Mouse (Mus musculus) common myeloid progenitor, adult 5-6 weeks (primary cell): ENCODE measurements around the gene Mbd5. TPM values are rescaled to one million over a fixed set of nuclear protein-coding genes. Genes with fewer than 3 reads are reported as not detected.
"Not testable (repeated sequence)": the region's sequence is repeated elsewhere in the genome, so short reads cannot be mapped to it uniquely, and the experiment has no call there.

Experiments used
- ATAC-seq: replicated peaks from 2 replicates; pipeline ENCODE4 v1.8.0; 2016; ENCODE audit warnings: low read depth, mild to moderate bottlenecking, moderate TSS enrichment, inconsistent platforms; ENCODE audit not compliant: poor library complexity, severe bottlenecking
- total RNA-seq: library from RNA; stranded (forward); fragments of 200-1000, 187-1606 nt; gene quantifications from 2 replicates; pipeline ENCODE4 v1.2.3, GENCODE M21; 2017

Mbd5 gene
- total RNA-seq, 1 experiment from 2014 or later: 28.1 TPM

DNA sequence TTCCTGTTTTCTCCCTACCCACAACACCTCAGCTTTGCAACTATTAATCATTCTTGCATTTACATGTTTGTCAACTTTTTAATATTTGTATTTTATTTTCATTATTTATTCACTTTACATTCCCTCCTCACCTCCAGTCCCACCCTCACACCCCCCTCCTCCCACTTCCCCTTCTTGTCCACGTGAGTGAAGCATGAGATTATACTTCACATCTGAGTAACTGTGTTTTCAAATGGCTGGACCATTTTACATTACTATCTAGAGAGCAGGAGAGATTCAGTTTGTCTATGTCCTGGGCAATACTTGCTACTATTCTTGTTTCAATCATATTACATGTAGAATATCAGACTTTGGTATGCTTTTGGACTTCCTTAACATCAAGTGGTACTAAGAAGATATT lies 204.3 kb downstream of the Mbd5 start:
- no peak for ATAC-seq

DNA sequence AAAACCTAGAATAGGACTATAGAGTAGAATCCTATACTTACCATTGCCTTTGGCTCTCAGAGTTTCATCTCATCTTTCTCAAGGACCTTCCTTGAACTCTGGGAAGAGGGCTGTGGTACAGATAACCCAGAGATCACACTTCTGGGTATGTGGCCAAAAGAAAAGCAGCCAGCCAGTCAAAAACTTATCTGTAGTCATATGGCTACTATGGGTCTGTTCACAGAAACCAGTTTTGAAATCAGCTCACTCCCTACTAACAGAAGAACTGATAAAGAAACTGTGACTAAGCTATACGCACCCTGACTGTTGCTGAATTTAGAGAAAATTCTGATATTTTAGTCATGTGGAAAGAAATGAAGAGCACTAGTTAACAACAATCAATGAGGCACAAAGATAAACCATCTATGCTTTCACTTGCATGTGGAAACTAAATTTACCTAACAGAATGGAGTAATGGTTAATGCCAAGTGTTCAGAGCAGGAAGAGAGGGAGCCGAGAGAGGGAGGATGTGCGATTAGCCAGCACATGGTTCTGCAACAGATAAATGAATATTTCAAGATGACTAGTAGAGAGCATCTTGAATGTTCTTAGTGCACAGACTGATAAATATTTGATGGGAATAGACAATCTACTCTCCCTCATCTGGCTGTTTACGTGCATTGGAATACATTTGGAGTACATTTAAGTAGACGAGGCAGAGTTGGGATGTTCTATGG lies 211.1 kb downstream of the Mbd5 start:
- peak; percentile 58 for ATAC-seq

DNA sequence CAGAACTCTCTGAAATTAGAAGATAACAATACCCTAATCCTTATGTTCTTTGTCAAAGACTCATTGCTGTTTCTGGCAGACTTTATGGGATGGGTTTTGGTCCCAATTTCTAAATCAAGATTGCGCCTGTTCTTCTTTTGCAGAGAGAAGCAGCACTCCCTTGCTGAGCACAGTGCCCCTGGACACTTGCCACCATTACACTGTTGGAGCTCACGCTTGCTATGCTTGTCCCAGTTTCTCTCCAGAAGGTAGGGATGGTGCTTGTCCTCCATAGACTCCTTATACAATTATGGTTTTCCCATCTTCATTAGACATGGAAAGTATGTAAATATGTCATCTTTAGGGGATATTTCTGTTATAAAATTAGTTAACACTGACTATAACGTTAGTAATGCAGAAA lies 220.5 kb downstream of the Mbd5 start:
- no peak for ATAC-seq

DNA sequence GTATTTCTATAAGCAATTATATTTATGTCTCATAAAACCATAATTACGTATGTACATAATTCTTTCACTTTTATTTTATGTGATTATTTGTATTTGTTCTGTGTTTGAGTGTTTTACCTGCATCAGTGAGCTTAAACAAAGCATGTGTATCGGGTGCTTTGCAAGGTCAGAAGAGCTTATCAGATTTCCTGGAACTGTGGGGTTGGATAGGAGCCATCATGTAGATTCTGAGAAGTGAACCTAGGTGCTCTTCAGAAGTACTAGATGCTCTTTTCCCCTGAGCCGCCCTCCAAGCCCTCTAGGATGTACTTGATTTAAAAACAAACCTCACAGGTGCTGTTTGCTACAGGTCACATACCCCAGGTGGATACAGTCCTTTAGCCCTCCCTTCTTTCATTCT lies 227.7 kb downstream of the Mbd5 start:
- no peak for ATAC-seq

DNA sequence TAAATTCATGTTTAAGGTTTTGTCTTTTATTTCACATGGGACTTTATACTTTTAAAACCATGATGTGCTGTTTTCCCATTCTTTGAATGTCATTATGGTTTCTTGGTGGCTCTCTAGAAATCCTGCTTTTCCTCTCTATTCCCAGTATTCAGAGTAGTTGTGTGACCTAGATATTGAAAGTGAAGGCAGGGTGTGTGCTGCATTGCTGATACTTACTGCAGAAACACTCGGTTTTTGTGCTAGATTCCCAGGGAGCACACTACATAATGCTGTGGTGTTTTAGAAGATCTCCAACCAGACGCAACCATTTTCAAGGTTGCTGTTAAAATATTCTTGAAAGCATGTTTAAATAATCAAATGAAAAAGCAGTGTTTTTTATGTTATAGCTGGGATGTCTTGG lies 241.7 kb downstream of the Mbd5 start:
- ATAC-seq: no peak

DNA sequence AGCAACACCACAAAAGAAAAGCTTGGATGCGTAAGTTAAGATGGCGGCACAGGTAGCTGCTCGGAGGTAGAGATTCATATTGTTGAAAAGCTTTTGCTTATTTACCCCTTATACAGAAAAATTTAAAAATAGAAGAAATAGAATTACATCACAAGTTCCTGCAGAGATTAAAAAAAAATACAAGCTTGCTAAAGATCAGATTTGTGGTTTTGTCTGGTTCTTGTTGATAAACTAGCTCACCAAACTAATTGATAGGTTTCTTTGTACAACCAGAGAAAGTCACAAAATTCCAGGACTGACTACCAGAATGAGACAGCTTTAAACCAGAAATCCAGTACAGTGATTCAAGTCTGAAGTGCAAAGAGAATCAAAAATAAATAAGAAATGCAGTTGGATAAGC lies 242.4 kb downstream of the Mbd5 start:
- no peak for ATAC-seq

DNA sequence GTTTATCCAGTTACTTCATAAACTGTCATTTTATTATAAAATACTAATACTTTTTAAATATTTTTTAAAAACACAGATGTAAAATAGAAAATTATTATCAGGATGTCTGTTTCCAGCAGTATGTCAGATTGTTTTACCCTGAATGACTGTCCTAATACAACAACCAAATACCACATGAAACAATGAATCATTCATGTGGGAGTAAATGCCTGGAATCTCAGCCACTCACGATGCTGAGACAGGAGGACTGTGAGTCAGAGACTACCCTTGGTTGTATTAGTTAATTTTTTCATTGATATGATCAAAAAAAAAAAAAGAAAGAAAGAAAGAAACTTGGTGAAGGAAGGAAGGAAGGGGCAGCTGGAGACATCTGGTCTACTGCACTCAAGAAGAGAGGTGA lies 254.8 kb downstream of the Mbd5 start:
- ATAC-seq: no peak

DNA sequence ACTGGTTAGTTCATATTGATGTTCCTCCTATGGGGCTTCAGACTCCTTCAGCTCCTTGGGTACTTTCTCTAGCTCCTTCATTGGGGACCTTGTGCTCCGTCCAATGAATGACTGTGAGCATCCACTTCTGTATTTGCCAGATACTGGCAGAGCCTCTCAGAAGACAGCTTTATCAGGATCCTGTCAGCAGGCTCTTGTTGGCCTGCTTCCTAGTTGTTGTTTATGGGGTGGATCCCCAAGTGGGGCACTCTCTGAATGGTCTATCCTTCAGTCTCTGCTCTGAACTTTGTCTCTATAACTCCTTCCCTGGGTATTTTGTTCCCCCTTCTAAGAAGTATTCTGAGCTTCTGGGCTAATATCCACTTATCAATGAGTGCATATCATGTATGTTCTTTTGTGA lies 256.4 kb downstream of the Mbd5 start:
- ATAC-seq: not testable (repeated sequence)

DNA sequence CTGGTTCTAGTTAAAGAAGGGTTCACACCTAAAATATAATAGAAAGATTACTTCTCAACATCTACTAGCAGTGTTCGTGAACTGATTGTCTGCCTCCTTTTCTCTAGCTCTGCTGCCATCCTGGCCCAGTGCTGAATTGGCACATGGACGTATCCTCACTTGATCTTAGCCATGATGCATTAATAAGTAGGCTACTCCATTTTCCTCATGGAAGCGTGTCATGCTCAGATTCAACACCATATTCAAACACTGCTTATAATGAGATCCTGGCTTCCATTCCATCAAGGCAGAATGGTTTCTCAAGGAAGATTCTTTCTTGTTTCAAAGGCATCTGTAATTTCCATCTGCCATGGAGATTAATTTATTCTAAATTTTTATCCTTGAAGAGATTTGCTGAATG lies 260.0 kb downstream of the Mbd5 start:
- ATAC-seq: no peak

DNA sequence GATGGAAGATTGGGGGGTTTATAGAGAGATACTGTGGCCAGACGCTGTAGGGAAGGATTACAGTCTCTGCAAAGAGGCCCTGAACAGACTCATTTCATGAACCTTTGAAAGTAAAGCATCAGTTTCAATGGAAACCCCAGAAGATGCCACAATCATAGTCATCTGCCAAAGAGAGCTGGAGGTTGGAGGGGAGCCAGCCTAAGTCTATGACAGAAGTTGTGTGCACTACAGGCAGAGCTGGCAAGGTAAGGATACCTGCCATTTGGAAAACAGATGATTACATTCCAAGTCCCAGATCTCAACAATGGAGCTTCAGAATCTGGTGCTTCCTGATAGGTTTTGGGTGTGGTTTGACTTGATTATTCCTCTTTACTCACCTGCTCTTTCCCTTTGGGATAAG lies 261.1 kb downstream of the Mbd5 start:
- no peak for ATAC-seq

DNA sequence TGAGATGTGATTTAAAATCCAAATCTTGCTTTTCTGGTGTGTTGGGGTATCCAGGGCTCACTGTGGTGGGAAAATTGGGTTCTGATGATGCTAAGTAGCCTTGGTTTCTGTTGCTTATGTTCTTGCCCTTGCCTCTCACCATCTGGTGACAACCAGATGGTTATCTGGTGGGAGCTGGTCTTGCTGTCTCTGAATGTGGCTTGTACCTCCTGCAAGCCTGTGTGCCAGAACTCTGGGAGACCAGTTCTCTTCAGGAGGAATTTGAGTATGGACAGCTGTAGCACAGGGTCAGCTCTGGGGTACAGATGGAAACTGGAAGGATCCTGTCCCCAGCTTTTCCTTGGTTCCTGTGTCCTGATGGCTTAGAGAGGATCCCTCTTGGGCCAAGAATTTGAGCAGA lies 280.4 kb downstream of the Mbd5 start:
- ATAC-seq: no peak

DNA sequence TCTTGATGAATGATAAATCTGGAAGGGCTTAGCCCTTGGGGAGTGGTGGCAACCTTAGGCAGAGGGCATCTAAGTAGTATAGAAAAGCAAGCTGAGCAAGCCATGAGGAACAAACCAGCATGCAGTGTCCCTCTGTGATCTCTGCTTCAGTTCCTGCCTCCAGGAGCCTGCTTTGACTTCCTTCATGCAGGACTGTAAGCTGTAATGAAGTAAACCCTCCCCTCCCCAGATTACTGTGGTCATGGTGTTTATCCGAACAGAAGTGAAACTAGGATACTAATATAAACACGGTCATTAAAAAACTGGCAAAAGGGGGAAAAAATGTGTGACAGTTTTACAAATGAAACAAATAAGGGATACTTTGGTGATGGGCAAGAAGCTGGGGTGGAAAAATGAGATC lies 284.8 kb downstream of the Mbd5 start:
- ATAC-seq: peak; percentile 42; the same call in 1 of the 2 replicates

DNA sequence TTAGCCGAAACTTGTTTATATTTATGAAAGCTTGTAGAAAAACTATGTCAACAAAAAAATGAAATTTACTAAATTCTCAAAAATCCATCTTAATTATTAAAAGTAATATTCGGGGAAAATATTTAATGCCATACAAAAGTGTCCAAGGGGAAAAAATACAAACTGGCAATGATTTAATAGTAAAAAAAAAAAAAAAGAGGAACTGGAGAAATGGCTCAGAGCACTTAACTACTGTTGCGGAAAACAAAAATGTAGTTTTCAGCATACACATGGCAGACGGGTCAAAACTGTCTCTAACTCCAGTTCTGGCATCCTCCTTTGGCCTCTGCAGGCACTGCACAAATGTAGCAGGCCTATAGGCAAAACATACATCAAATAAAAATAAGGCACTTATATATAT lies 292.4 kb downstream of the Mbd5 start:
- ATAC-seq: no peak

DNA sequence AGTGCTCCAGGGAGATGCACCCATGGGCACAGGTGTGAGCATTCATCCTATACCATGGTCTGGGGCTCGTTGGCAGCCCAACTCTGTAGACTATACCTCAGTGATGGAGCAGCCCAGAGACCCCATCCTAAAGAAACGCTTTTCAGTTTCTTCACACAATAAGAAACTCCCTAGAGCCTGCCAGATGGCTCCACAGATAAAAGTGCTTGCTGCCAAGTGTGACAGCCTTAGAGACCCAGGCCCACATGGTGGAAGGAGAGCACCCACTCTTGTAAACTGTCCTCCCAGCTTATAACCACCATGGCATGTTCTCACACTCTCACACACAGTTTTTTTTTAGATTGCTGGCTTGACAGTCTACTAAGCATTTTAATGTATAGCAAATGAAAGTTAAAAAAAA lies 314.8 kb downstream of the Mbd5 start:
- no peak for ATAC-seq

DNA sequence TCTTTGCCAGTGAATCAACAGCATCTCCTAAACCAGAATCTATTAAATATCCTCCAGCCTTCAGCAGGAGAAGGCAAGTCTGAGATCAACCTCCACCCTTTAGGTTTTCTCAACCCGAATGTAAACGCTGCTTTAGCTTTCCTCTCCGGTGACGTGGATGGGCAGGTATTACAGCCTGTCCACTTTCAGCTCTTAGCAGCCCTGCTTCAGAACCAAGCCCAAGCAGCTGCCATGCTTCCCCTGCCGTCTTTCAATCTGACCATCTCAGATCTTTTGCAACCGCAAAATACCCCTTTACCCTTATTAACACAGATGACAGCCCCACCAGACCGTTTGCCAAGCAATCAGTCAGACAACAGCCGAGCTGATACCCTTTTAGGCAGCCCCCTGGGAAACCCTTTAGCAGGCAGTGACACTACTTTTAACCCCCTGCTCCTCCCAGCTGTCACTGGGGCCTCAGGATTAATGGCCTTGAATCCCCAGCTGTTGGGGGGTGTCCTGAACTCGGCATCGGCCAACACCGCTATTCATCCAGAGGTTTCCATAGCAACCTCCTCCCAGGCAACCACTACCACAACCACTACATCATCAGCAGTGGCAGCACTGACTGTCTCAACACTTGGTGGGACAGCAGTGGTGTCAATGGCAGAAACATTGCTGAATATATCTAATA lies 323.1 kb downstream of the Mbd5 start:
- no peak for ATAC-seq

DNA sequence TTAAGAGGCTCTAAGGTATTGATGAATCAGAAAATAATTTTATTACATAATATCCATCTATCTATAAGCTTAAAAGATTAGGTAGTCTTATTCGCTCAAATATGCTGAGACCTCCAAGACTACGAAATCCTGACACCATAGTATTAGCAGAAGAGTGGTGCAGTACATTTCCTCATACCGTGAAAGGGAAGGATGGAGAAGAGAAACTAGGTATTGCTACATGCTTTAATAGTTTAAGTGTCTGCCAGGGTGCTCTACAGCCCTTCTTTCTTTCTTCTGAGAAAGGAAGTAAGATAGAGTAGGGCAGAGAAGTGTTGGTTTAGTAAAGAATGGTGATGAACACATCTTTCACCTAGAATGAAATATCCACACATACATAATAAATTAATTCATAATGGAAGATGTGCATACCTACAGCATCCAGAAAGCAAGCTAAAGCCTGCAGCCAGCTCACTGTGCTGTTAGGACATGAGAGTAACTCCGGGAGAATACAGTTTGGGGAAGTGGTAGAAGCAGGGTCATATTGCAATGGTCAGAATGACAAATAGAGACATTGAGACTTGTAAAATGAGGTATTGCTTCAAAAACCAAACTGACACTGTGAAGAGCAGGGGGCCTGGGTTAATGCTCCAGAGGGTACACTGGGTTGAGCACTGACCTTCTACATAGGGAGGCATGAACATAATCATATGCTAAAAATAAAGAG lies 326.9 kb downstream of the Mbd5 start:
- ATAC-seq: peak; percentile 91

DNA sequence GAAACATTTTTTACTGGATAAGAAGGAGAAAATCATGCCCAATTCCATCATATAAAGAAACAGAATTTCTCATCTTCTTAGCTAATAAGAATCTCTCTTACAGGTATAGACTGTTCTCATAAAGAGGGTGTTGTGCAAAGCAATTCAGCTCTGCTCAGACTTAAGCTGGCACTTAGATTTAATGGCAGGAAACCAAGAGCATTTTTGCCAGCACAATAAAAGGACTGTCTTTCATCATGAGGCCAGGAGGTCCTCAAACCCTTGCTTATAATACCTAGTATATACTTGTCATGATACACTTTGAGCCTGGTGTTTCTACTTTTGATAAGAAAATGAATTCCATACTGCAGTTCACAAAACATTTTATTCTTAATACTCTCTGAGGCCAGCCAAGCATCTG lies 331.2 kb downstream of the Mbd5 start:
- ATAC-seq: no peak

DNA sequence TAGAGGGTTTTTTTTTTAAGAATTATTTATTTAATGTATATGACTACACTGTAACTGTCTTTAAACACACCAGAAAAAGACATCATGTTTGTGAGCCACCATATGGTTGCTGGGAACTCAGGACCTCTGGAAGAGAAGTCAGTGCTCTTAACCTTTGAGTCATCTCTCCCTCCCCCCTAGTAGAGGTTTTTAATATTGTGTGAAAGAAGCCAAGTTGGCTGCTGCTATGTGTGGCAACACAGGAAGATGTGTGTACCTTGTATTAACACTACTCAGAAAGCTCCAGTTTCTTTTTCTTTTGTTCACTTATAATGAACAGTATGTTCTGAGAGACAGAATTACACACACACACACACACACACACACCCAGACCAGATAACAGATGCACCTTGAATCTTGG lies 334.3 kb downstream of the Mbd5 start:
- no peak for ATAC-seq

DNA sequence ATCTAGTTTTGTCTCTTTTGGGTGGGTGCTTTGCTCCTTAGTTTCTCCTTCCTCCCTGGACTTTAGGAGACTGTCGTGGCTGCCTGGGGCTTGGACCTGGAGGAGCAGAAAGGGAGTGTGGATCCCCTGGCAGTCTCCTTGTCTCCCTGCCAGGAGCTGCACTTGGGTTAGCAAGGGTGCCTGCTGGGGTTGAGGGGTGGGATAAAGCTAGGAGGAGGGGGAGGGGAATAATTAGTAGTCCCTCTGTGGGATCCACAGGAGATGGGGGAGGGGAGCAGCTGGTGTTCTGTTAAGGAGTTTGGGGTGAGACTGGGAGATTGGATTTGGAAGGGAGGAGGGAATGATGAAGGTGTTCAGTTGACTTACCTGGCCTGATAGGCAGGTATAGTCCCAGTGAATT lies 337.7 kb downstream of the Mbd5 start:
- ATAC-seq: no peak

DNA sequence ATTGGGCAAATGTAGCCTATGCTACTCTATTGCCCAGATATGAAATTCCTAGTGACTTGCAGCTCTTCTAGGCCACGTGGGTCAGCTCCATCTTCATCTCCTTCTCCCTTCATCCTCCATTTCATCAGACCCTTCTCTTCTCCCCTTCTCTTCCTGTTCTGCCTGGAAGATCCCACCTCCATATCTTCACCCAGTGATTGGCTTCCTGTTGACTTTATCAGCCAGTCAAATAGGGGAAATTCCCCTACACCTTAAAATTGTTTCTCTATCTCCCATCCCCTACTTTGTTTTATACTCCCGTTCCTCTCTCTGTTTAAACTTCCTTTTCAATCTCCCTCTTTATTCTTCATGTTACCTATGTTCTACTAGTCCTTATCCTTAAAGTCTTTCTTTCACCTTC lies 342.4 kb downstream of the Mbd5 start:
- no peak for ATAC-seq

DNA sequence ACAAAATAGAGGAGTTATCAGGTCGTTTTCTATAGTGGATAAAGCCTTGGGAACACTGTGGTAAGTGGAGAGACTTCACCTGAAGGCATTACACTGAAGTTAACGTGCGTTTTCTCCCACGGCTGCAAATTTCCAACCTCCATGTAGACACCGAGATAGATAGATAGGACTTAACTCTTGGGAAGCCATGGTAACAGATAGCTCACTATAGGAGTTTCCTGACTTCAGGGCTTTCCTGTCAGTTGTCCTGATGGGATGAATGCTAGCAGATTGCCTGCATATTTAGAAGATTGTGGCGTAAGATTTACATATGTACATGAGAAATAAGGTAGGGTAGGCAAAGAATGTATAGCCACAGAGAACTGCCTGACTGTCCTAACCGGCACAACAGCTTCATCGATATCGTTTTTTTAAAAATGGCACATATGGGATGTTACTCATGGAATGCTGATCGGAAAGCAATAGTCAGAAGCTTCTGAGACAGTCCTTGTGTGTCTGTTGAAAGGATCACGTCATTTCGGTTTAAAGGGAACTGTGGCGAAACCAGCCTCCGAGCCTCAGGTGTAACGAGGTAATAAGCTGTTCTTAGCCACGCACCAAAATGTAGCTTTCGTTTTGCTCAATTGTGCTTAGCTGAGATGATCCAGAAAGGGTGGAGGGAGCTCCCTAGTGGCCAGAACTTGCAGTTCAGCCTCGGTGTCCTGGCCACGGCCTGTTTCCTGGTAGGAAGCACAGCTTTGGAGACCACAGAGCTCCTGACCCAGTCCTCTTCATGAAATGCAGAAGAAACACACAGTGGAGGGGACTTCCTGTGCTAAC lies 363.5 kb downstream of the Mbd5 start:
- peak; percentile 100 for ATAC-seq
